Mouse (Mus musculus) intestine, postnatal 0 days (tissue): ENCODE data around the gene Pold1. TPM values are rescaled to one million over a fixed set of nuclear protein-coding genes. Genes with fewer than 3 reads are reported as not detected.

ENCODE experiments used
- ATAC-seq: fragments of 200-750 bp; cut with Nextera tagmentation; 2 replicates; pipeline ENCODE4 v1.8.0; 2017; ENCODE audit warnings: mild to moderate bottlenecking, moderate TSS enrichment, moderate library complexity
- H3K27ac ChIP-seq: fragments of 300-500 bp; sonication (generic); 2 replicates; pipeline ENCODE4 v1.5.1; 2014; ENCODE audit warnings: mild to moderate bottlenecking, low read depth, low read length, moderate library complexity
- H3K27me3 ChIP-seq: fragments of 300-500 bp; sonication (generic); replicated peaks from 2 replicates; pipeline ENCODE4 v1.6.1; 2014; ENCODE audit warnings: low read length, mixed read lengths; ENCODE audit not compliant: control insufficient read depth, insufficient read depth
- H3K36me3 ChIP-seq: fragments of 300-500 bp; sonication (generic); 2 replicates; pipeline ENCODE4 v1.6.1; 2014; ENCODE audit warnings: mild to moderate bottlenecking, moderate library complexity; ENCODE audit not compliant: control insufficient read depth, insufficient read depth
- H3K4me1 ChIP-seq: fragments of 300-500 bp; sonication (generic); replicated peaks from 2 replicates; pipeline ENCODE4 v1.6.1; 2014; ENCODE audit warnings: antibody characterized with exemption, low read length, mixed read lengths; ENCODE audit not compliant: control insufficient read depth, insufficient read depth
- H3K4me2 ChIP-seq: fragments of 300-500 bp; sonication (generic); replicated peaks from 2 replicates; pipeline ENCODE4 v1.6.1; 2014; ENCODE audit warnings: low read depth, mild to moderate bottlenecking, moderate library complexity
- H3K4me3 ChIP-seq: fragments of 300-500 bp; sonication (generic); 2 replicates; pipeline ENCODE4 v1.5.1; 2014; ENCODE audit warnings: low read depth, low read length
- H3K9ac ChIP-seq: fragments of 300-500 bp; sonication (generic); 2 replicates; pipeline ENCODE4 v1.6.1; 2014; ENCODE audit warnings: mild to moderate bottlenecking, low read depth, low read length
- H3K9me3 ChIP-seq: fragments of 300-500 bp; sonication (generic); 2 replicates; pipeline ENCODE4 v1.6.1; 2016; ENCODE audit warnings: mixed run types; ENCODE audit not compliant: control insufficient read depth
- CTCF ChIP-seq: sonication (generic); IDR thresholded peaks from 2 replicates; pipeline ENCODE4 v1.5.1; 2016; ENCODE audit warnings: low read depth, mild to moderate bottlenecking, control low read depth, antibody characterized with exemption, moderate library complexity
- WGBS: fragments of 180-500 bp; shearing (Covaris S2); extraction: QIAGEN DNeasy Blood & Tissue Kit; methylation state at CpG from one replicate; pipeline ENCODE4 v1.1.7; 2014; 5-methylcytosine and 5-hydroxymethylcytosine counted together
- polyA plus RNA-seq: library from polyadenylated mRNA; unstranded; fragments of >200 nt; fragmentation: Nextera tagmentation; extraction: Ambion mirVana; gene quantifications from 2 replicates; pipeline ENCODE4 v1.2.1, GENCODE M21; 2015

Pold1 gene
- polyA plus RNA-seq, 1 experiment from 2014 or later, result 16.8 TPM

DNA sequence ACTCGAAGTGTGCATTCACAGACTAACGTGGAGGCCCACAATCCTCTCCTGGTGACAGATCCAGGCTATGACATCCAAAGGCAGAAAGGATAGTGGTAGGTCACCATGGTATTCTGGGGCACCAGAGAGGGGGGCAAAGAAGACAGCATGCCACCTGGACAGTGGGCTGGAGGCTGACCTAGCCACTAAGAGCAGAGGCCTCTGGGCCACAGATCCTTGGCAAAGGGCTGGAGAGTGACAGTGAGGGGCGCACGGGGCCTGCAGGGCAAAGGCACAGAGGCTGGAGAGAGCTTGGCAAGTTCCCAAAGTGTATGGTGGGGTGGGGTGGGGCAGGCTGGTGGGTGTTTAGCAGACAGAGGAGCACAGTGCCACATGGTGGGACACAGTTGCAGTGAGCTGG, 58.4 kb downstream of the Pold1 start:
- H3K27me3 ChIP-seq, result no peaks in the 10 kb centered on the region
- H3K9me3 ChIP-seq, result no peaks in the 10 kb centered on the region
- no peak for ATAC-seq
- TF ChIP-seq CTCF, result no peak
- no peak overlapping the region for H3K4me2 ChIP-seq
- H3K9ac ChIP-seq, result no peak overlapping the region
- no peak overlapping the region for H3K27ac ChIP-seq
- H3K4me1 ChIP-seq, result peaks cover 2% of the 10 kb centered on the region; the same call in 1 of the 2 replicates
- no peak overlapping the region for H3K4me3 ChIP-seq
- WGBS, result 88% methylated on average over 4 of the region's 4 CpGs
- peaks cover 46% of the 10 kb centered on the region for H3K36me3 ChIP-seq

GRCm38 (mm10) chr7:44488545-44488944, 60.1 kb downstream of the Pold1 start:
- no peak overlapping the region for H3K9ac ChIP-seq
- no peak overlapping the region for H3K27ac ChIP-seq
- no peak overlapping the region for H3K4me2 ChIP-seq
- no peak for TF ChIP-seq CTCF
- no peak overlapping the region for H3K4me3 ChIP-seq
- no peaks in the 10 kb centered on the region for H3K27me3 ChIP-seq
- H3K4me1 ChIP-seq, result no peaks in the 10 kb centered on the region
- no peak for ATAC-seq
- WGBS, result 93% methylated on average over 8 of the region's 8 CpGs
- no peaks in the 10 kb centered on the region for H3K9me3 ChIP-seq
- H3K36me3 ChIP-seq, result peaks cover 42% of the 10 kb centered on the region

GRCm38 (mm10) chr7:44487936-44488335, 60.7 kb downstream of the Pold1 start:
- H3K27ac ChIP-seq, result no peak overlapping the region
- H3K9me3 ChIP-seq, result no peaks in the 10 kb centered on the region
- H3K27me3 ChIP-seq, result no peaks in the 10 kb centered on the region
- no peak overlapping the region for H3K9ac ChIP-seq
- 85% methylated on average over 7 of the region's 7 CpGs for WGBS
- no peak overlapping the region for H3K4me3 ChIP-seq
- no peak overlapping the region for H3K4me2 ChIP-seq
- ATAC-seq, result no peak
- H3K36me3 ChIP-seq, result peaks cover 42% of the 10 kb centered on the region
- TF ChIP-seq CTCF, result no peak
- H3K4me1 ChIP-seq, result no peaks in the 10 kb centered on the region

DNA sequence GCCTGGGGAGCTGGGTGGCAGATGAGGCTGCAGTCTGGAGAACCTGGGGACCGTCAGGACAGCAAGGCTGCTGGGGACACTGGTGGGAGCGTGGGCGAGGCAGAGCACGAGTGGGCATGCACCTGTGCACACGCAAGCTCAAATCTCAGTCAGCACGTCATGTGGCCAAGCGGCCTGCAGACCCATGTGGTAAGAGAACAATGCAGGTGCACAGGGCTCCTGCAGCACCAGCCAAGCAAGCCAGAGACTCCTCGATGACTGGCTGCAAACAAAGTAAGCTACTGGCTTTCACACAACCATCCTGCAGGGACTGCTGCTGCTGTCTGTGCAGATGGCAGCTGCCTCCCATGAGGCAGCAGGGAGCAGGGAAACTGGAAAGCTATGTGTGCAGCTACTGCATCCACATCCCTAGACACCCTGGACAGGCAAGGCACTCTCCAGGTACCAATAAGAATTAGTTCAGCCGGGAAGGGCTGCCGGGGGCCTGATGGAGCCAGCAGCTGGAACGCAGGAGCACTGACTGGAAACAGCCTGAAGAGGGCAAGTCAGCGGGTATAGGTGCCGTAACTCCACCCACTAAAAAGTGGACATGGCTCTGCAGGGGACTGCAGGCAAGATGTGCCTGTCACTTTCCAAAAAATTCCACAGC, 61.6 kb downstream of the Pold1 start:
- TF ChIP-seq CTCF, result no peak
- Histone ChIP-seq H3K27ac (no peak overlapping the region), H3K27me3 (0 out of 2 replicates have a peak, but pooled peaks cover 5% of the 10 kb centered on the region), H3K9me3 (no peaks in the 10 kb centered on the region), H3K36me3 (peaks cover 34% of the 10 kb centered on the region), H3K9ac (no peak overlapping the region), H3K4me3 (no peak overlapping the region), H3K4me1 (no peaks in the 10 kb centered on the region), H3K4me2 (no peak overlapping the region)
- ATAC-seq, result no peak
- WGBS, result 72% methylated on average over 13 of the region's 13 CpGs

DNA sequence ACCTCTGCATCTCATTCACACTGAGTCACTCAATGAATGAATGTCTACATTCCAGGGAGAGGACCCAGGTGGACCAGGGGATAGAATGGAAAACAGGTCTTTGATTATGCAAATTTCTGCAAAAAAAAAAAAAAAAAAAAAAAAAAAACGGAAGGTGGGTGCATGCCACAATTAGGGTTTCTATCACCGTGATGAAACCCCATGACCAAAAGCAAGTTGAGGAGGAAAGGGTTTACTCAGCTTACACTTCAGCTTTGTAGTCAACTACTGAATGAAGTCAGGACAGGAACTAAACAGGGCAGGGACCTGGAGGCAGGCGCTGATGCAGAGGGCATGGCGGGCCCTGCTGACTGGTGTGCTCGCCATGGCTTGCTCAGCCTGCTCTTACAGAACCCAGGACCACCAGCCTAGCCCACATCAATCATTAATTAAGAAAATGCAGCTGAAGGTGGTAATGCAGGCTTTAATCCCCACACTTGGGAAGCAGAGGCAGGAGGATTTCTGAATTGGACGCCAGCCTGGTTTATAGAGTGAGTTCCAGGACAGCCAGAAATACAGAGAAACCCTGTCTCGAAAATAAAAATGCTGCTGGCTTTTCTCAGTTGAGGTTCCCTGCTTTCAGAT, 63.0 kb downstream of the Pold1 start:
- H3K4me1 ChIP-seq, result no peaks in the 10 kb centered on the region
- no peak overlapping the region for H3K4me2 ChIP-seq
- no peaks in the 10 kb centered on the region for H3K9me3 ChIP-seq
- no peak overlapping the region for H3K27ac ChIP-seq
- H3K27me3 ChIP-seq, result 0 out of 2 replicates have a peak, but pooled peaks cover 5% of the 10 kb centered on the region
- H3K4me3 ChIP-seq, result no peak overlapping the region
- WGBS, result 72% methylated on average over 7 of the region's 7 CpGs
- no peak overlapping the region for H3K9ac ChIP-seq
- no peak for TF ChIP-seq CTCF
- peaks cover 21% of the 10 kb centered on the region; the same call in 1 of the 2 replicates for H3K36me3 ChIP-seq
- ATAC-seq, result no peak

GRCm38 (mm10) chr7:44484841-44485571, 63.6 kb downstream of the Pold1 start:
- WGBS, result 31% methylated on average over 5 of the region's 5 CpGs
- H3K4me3 ChIP-seq, result no peak overlapping the region
- no peak overlapping the region for H3K27ac ChIP-seq
- no peaks in the 10 kb centered on the region for H3K4me1 ChIP-seq
- no peaks in the 10 kb centered on the region for H3K9me3 ChIP-seq
- H3K9ac ChIP-seq, result no peak overlapping the region
- peak; percentile 53; the same call in 1 of the 2 replicates for ATAC-seq
- 0 out of 2 replicates have a peak, but pooled peaks cover 5% of the 10 kb centered on the region for H3K27me3 ChIP-seq
- H3K36me3 ChIP-seq, result peaks cover 14% of the 10 kb centered on the region; the same call in 1 of the 2 replicates
- H3K4me2 ChIP-seq, result no peak overlapping the region
- TF ChIP-seq CTCF, result peak; percentile 98
